Mouse (Mus musculus): ENCODE measurements at regions not wholly inside any gene's neighbourhood (a gene's known extent, or its start where the extent isn't known, plus 50 kb on each side); places are given as distances from the start of the nearest gene placed in this dataset.

- no peak for DNase-seq (ENCODE audit: low spot score in 2 of 2)
These were observed 441.9 kb downstream of the Tox3 start for GRCm38 (mm10) chr8:89906200-89906599.

GRCm38 (mm10) chr8:89905588-89905987 is 442.6 kb downstream of the Tox3 start:
- DNase-seq (ENCODE audit: low spot score in 2 of 2) = no peak

GRCm38 (mm10) chr8:89903346-89903745 is 444.8 kb downstream of the Tox3 start:
- DNase-seq (ENCODE audit: low spot score in 2 of 2) = no peak

GRCm38 (mm10) chr8:89872768-89873167 is 475.4 kb downstream of the Tox3 start:
- DNase-seq (ENCODE audit: low spot score in 2 of 2) = no peak

- DNase-seq (ENCODE audit: low spot score in 2 of 2) = no peak
These were observed 476.2 kb downstream of the Tox3 start for GRCm38 (mm10) chr8:89871966-89872365.

GRCm38 (mm10) chr8:89859813-89860212 is 488.3 kb downstream of the Tox3 start:
- DNase-seq (ENCODE audit: low spot score in 2 of 2) = no peak

GRCm38 (mm10) chr8:89858706-89859385 is 489.3 kb downstream of the Tox3 start:
- no peak for DNase-seq (ENCODE audit: low spot score in 2 of 2)

- no peak for DNase-seq (ENCODE audit: low spot score in 2 of 2)
These were observed 492.6 kb downstream of the Tox3 start for GRCm38 (mm10) chr8:89855556-89855955.

- DNase-seq (ENCODE audit: low spot score in 2 of 2) = no peak
These were observed 497.8 kb downstream of the Tox3 start for GRCm38 (mm10) chr8:89850209-89850796.

- DNase-seq (ENCODE audit: low spot score in 2 of 2) = no peak
These were observed 498.5 kb downstream of the Tox3 start for GRCm38 (mm10) chr8:89849416-89850208.

- no peak for DNase-seq (ENCODE audit: low spot score in 2 of 2)
These were observed 509.6 kb downstream of the Tox3 start for GRCm38 (mm10) chr8:89838494-89838893.

- no peak for DNase-seq (ENCODE audit: low spot score in 2 of 2)
These were observed 514.4 kb downstream of the Tox3 start for GRCm38 (mm10) chr8:89833715-89834114.

- no peak for DNase-seq (ENCODE audit: low spot score in 2 of 2)
These were observed 523.6 kb downstream of the Tox3 start for GRCm38 (mm10) chr8:89824586-89824985.

- no peak for DNase-seq (ENCODE audit: low spot score in 2 of 2)
These were observed 524.5 kb downstream of the Tox3 start for GRCm38 (mm10) chr8:89823631-89824030.

GRCm38 (mm10) chr8:89812036-89812711 is 536.0 kb downstream of the Tox3 start:
- DNase-seq (ENCODE audit: low spot score in 2 of 2) = no peak

GRCm38 (mm10) chr8:89788296-89788695 is 559.8 kb downstream of the Tox3 start:
- DNase-seq (ENCODE audit: low spot score in 2 of 2) = no peak

GRCm38 (mm10) chr8:89787050-89787905 is 560.9 kb downstream of the Tox3 start:
- no peak for DNase-seq (ENCODE audit: low spot score in 2 of 2)

- peak; percentile 13 to 24 for DNase-seq (ENCODE audit: low spot score in 2 of 2)
These were observed 563.1 kb downstream of the Tox3 start for GRCm38 (mm10) chr8:89785011-89785410.

- no peak for DNase-seq (ENCODE audit: low spot score in 2 of 2)
These were observed 564.8 kb downstream of the Tox3 start for GRCm38 (mm10) chr8:89783311-89783710.

GRCm38 (mm10) chr8:89766387-89766786 is 581.8 kb downstream of the Tox3 start:
- no peak for DNase-seq (ENCODE audit: low spot score in 2 of 2)

- DNase-seq (ENCODE audit: low spot score in 2 of 2) = no peak
These were observed 588.6 kb downstream of the Tox3 start for GRCm38 (mm10) chr8:89759531-89759930.
